Mouse (Mus musculus) heart, embryonic 15.5 days (tissue): ENCODE measurements around the gene Gdpgp1. TPM values are rescaled to one million over a fixed set of nuclear protein-coding genes. Genes with fewer than 3 reads are reported as not detected.
A peak's percentile ranks its signal among the peaks of the same experiment; 100 is the strongest.

Source experiments
- ATAC-seq: fragments of 200-750 bp; cut with Nextera tagmentation; replicated peaks from 2 replicates; pipeline ENCODE4 v1.8.0; 2017; ENCODE audit warnings: low read depth, moderate TSS enrichment; ENCODE audit not compliant: insufficient number of reproducible peaks, insufficient read depth, low FRiP score
- H3K27ac ChIP-seq: fragments of 300-500 bp; sonication (generic); 2 replicates; pipeline ENCODE4 v1.5.1; 2015; ENCODE audit warnings: mild to moderate bottlenecking, inconsistent platforms
- H3K27me3 ChIP-seq: fragments of 300-500 bp; sonication (generic); 2 replicates; pipeline ENCODE4 v1.6.1; 2015; ENCODE audit warnings: inconsistent platforms
- H3K36me3 ChIP-seq: fragments of 300-500 bp; sonication (generic); 2 replicates; pipeline ENCODE4 v1.6.1; 2015; ENCODE audit warnings: mild to moderate bottlenecking, inconsistent platforms
- H3K4me1 ChIP-seq: fragments of 300-500 bp; sonication (generic); replicated peaks from 2 replicates; pipeline ENCODE4 v1.6.1; 2015; ENCODE audit warnings: inconsistent platforms
- H3K4me2 ChIP-seq: fragments of 300-500 bp; sonication (generic); 2 replicates; pipeline ENCODE4 v1.6.1; 2015; ENCODE audit warnings: inconsistent platforms, mild to moderate bottlenecking, moderate library complexity
- H3K4me3 ChIP-seq: fragments of 300-500 bp; sonication (generic); 2 replicates; pipeline ENCODE4 v1.5.1; 2015; ENCODE audit warnings: mild to moderate bottlenecking, inconsistent platforms
- H3K9ac ChIP-seq: fragments of 300-500 bp; sonication (generic); 2 replicates; pipeline ENCODE4 v1.6.1; 2015; ENCODE audit warnings: mild to moderate bottlenecking, inconsistent platforms
- H3K9me3 ChIP-seq: fragments of 300-500 bp; sonication (generic); replicated peaks from 2 replicates; pipeline ENCODE4 v1.6.1; 2016; ENCODE audit warnings: inconsistent platforms
- WGBS: fragments of 180-500 bp; shearing (Covaris S2); methylation state at CpG from one replicate; pipeline ENCODE4 v1.1.7; 2015; ENCODE audit warnings: mixed read lengths; 5-methylcytosine and 5-hydroxymethylcytosine counted together
- polyA plus RNA-seq: library from polyadenylated mRNA; unstranded; fragments of >200 nt; fragmentation: Nextera tagmentation; extraction: Ambion mirVana; gene quantifications from 2 replicates; pipeline ENCODE4 v1.2.1, GENCODE M21; 2015

Gdpgp1 gene
- polyA plus RNA-seq = 2.7 and 3.8 TPM in 2 replicates

- peak within 1 kb of the TSS; percentile 92 for H3K4me2 ChIP-seq
- 1% methylated on average over 56 of the region's 56 CpGs for WGBS
These were observed at the start of gene Gdpgp1, which contains the start of gene Cib1 for GRCm38 (mm10) chr7:80232489-80233029. Gene Gdpgp1 (plus strand): TSS chr7:80232865. Gene Cib1 (minus strand): TSS chr7:80232813.

GRCm38 (mm10) chr7:80183466-80183865 lies 49.2 kb upstream of the Gdpgp1 start:
- Histone ChIP-seq H3K4me1 (peaks cover 49% of the 10 kb centered on the region), H3K4me3 (no peak overlapping the region), H3K27me3 (no peaks in the 10 kb centered on the region), H3K9me3 (no peaks in the 10 kb centered on the region), H3K4me2 (no peak overlapping the region), H3K9ac (no peak overlapping the region), H3K36me3 (no peaks in the 10 kb centered on the region), H3K27ac (no peak overlapping the region)
- no peak for ATAC-seq
- 85% methylated on average over 1 of the region's 1 CpGs for WGBS

More at GRCm38 (mm10) chr7:80232489-80233029, at the start of gene Gdpgp1, which contains the start of gene Cib1:
- Histone ChIP-seq H3K9ac (peak within 1 kb of the TSS; percentile 76), H3K27me3 (no peaks in the 10 kb centered on the region), H3K4me1 (peaks cover 17% of the 10 kb centered on the region), H3K4me3 (peak within 1 kb of the TSS; percentile 80), H3K36me3 (0 out of 2 replicates have a peak, but pooled peaks cover 4% of the 10 kb centered on the region), H3K27ac (peak within 1 kb of the TSS; percentile 64), H3K9me3 (no peaks in the 10 kb centered on the region)
- peak; percentile 100 for ATAC-seq

- ATAC-seq = no peak
These were observed 48.7 kb upstream of the Gdpgp1 start for GRCm38 (mm10) chr7:80183969-80184368.

GRCm38 (mm10) chr7:80184551-80184950 lies 48.1 kb upstream of the Gdpgp1 start:
- H3K4me1 ChIP-seq = peaks cover 60% of the 10 kb centered on the region
- H3K9me3 ChIP-seq = no peaks in the 10 kb centered on the region
- peak overlapping the region; percentile 97 for H3K27ac ChIP-seq
- ATAC-seq = no peak
- H3K4me3 ChIP-seq = no peak overlapping the region
- WGBS = 63% methylated on average over 4 of the region's 4 CpGs
- no peak overlapping the region for H3K9ac ChIP-seq
- no peaks in the 10 kb centered on the region for H3K36me3 ChIP-seq
- H3K27me3 ChIP-seq = no peaks in the 10 kb centered on the region
- H3K4me2 ChIP-seq = no peak overlapping the region

More at GRCm38 (mm10) chr7:80183969-80184368, 48.7 kb upstream of the Gdpgp1 start:
- Histone ChIP-seq H3K4me2 (no peak overlapping the region), H3K4me3 (no peak overlapping the region), H3K36me3 (no peaks in the 10 kb centered on the region), H3K9me3 (no peaks in the 10 kb centered on the region), H3K9ac (no peak overlapping the region), H3K4me1 (peaks cover 54% of the 10 kb centered on the region), H3K27me3 (no peaks in the 10 kb centered on the region), H3K27ac (no peak overlapping the region)
- WGBS = 76% methylated on average over 5 of the region's 5 CpGs

- no peaks in the 10 kb centered on the region for H3K36me3 ChIP-seq
- no peaks in the 10 kb centered on the region for H3K9me3 ChIP-seq
- H3K4me2 ChIP-seq = no peak overlapping the region
- 60% methylated on average over 6 of the region's 6 CpGs for WGBS
- no peak overlapping the region for H3K9ac ChIP-seq
- peaks cover 61% of the 10 kb centered on the region for H3K4me1 ChIP-seq
- no peak for ATAC-seq
- no peak overlapping the region for H3K4me3 ChIP-seq
- peak overlapping the region; percentile 97 for H3K27ac ChIP-seq
- no peaks in the 10 kb centered on the region for H3K27me3 ChIP-seq
These were observed 47.7 kb upstream of the Gdpgp1 start for GRCm38 (mm10) chr7:80184968-80185367.

GRCm38 (mm10) chr7:80186021-80186420 lies 46.6 kb upstream of the Gdpgp1 start:
- Histone ChIP-seq H3K9me3 (no peaks in the 10 kb centered on the region), H3K9ac (peak overlapping the region; percentile 57; the same call in 1 of the 2 replicates), H3K36me3 (no peaks in the 10 kb centered on the region), H3K4me1 (peaks cover 64% of the 10 kb centered on the region), H3K27me3 (no peaks in the 10 kb centered on the region), H3K4me2 (peak overlapping the region; percentile 71), H3K27ac (peak overlapping the region; percentile 97), H3K4me3 (peak overlapping the region; percentile 57)
- WGBS = 7% methylated on average over 8 of the region's 8 CpGs
- ATAC-seq = peak; percentile 77

GRCm38 (mm10) chr7:80186531-80187296 lies 46.0 kb upstream of the Gdpgp1 start, which contains the start of gene Sema4b:
Gene Sema4b (plus strand): TSS chr7:80186841.
- 2% methylated on average over 51 of the region's 51 CpGs for WGBS
- peak; percentile 83 for ATAC-seq
- no peaks in the 10 kb centered on the region for H3K36me3 ChIP-seq
- H3K27ac ChIP-seq = peak within 1 kb of the TSS; percentile 97
- H3K4me3 ChIP-seq = peak within 1 kb of the TSS; percentile 57
- no peaks in the 10 kb centered on the region for H3K27me3 ChIP-seq
- H3K4me2 ChIP-seq = peak within 1 kb of the TSS; percentile 71
- H3K9ac ChIP-seq = peak within 1 kb of the TSS; percentile 57
- no peaks in the 10 kb centered on the region for H3K9me3 ChIP-seq
- peaks cover 66% of the 10 kb centered on the region for H3K4me1 ChIP-seq

- H3K4me1 ChIP-seq = peaks cover 72% of the 10 kb centered on the region
- peak overlapping the region; percentile 57 for H3K9ac ChIP-seq
- 74% methylated on average over 12 of the region's 12 CpGs for WGBS
- no peaks in the 10 kb centered on the region for H3K36me3 ChIP-seq
- no peaks in the 10 kb centered on the region for H3K27me3 ChIP-seq
- peak overlapping the region; percentile 71 for H3K4me2 ChIP-seq
- peak overlapping the region; percentile 97 for H3K27ac ChIP-seq
- H3K4me3 ChIP-seq = peak overlapping the region; percentile 57
- no peaks in the 10 kb centered on the region for H3K9me3 ChIP-seq
- ATAC-seq = no peak
These were observed 45.2 kb upstream of the Gdpgp1 start for GRCm38 (mm10) chr7:80187501-80187900.

- Histone ChIP-seq H3K4me1 (peaks cover 83% of the 10 kb centered on the region), H3K27me3 (no peaks in the 10 kb centered on the region), H3K9ac (no peak overlapping the region), H3K36me3 (no peaks in the 10 kb centered on the region), H3K9me3 (no peaks in the 10 kb centered on the region), H3K27ac (no peak overlapping the region), H3K4me3 (no peak overlapping the region), H3K4me2 (no peak overlapping the region)
- WGBS = 85% methylated on average over 2 of the region's 2 CpGs
- no peak for ATAC-seq
These were observed 44.0 kb upstream of the Gdpgp1 start for GRCm38 (mm10) chr7:80188579-80189125.

- H3K4me3 ChIP-seq = no peak overlapping the region
- WGBS = 60% methylated on average over 11 of the region's 11 CpGs
- H3K4me1 ChIP-seq = peaks cover 89% of the 10 kb centered on the region
- no peak for ATAC-seq
- no peaks in the 10 kb centered on the region for H3K9me3 ChIP-seq
- H3K4me2 ChIP-seq = no peak overlapping the region
- H3K27ac ChIP-seq = no peak overlapping the region
- no peak overlapping the region for H3K9ac ChIP-seq
- no peaks in the 10 kb centered on the region for H3K36me3 ChIP-seq
- H3K27me3 ChIP-seq = no peaks in the 10 kb centered on the region
These were observed 43.3 kb upstream of the Gdpgp1 start for GRCm38 (mm10) chr7:80189147-80189933.

GRCm38 (mm10) chr7:80191455-80191854 lies 41.2 kb upstream of the Gdpgp1 start:
- Histone ChIP-seq H3K9ac (peak overlapping the region; percentile 42), H3K27me3 (no peaks in the 10 kb centered on the region), H3K27ac (peak overlapping the region; percentile 92), H3K9me3 (no peaks in the 10 kb centered on the region), H3K4me2 (peak overlapping the region; percentile 60), H3K4me1 (peaks cover 70% of the 10 kb centered on the region), H3K4me3 (no peak overlapping the region), H3K36me3 (no peaks in the 10 kb centered on the region)
- WGBS = 44% methylated on average over 5 of the region's 5 CpGs
- 0 out of 2 replicates have a peak, but pooled peaks have one; percentile 10 for ATAC-seq
